31 mouse cellular contexts compared by ENCODE assay signal in the genomic region with DNA sequence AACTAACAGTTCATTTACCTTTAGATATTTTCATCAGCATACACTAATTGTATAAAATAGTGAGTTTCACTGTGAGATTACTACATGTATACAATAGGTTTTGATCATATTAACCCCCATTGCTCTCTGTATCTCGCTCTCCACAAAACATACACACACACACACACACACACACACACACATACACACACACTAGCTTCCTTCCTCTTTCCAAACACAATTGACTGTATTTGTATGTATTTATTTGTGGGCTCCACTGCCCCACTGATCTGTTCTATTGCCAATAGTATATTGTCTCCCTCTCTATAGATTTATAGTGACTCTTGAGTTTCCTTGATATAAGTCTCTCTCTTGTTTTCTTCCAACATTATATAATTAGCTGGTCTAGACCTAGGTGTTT. TPM values are rescaled to one million over a fixed set of nuclear protein-coding genes. Genes with fewer than 3 reads are reported as not detected.
A peak's percentile ranks its signal among the peaks of the same experiment; 100 is the strongest.
DNase-seq lines count a peak whose midpoint lies in the region; ATAC-seq and TF ChIP-seq lines count a peak whose summit lies in the region.
"Had no signal": no experiment of that assay in that cellular context is flagged by ENCODE, and none has a peak within 500 bp of the region (broad histone marks: within the 10 kb centered on the region; RNA-seq: fewer than 3 reads in every experiment).

No protein-coding gene starts in this region.

- no peak for TF ChIP-seq CTCF in lung, postnatal 0 days (IDR thresholded peaks at IDR 0.05)
- no peak for TF ChIP-seq CTCF in liver, postnatal 0 days (IDR thresholded peaks at IDR 0.05; ENCODE audit: low read depth)

- ATAC-seq in lung, postnatal 0 days, result no peak
- ATAC-seq in granulocyte monocyte progenitor cell, adult 5-6 weeks (replicated peaks; ENCODE audit: poor library complexity, severe bottlenecking), result peak; percentile 73
- peak; percentile 41; the same call in 1 of the 2 replicates for ATAC-seq in neutrophil, adult 5-6 weeks (ENCODE audit: extremely low read depth, insufficient number of reproducible peaks, low FRiP score, poor library complexity, severe bottlenecking)
- ATAC-seq in liver, postnatal 0 days, result no peak
- ATAC-seq: activated CD4-positive, CD25-positive, alpha-beta regulatory T cell, adult 4 months; CD4-positive, CD25-positive, alpha-beta regulatory T cell, adult 4 months; forebrain, embryonic 15.5 days had no signal

- TF ChIP-seq EP300 in lung, postnatal 0 days (IDR thresholded peaks at IDR 0.05), result peak; percentile 29; the same call in 1 of the 2 replicates
- no peak for TF ChIP-seq EP300 in liver, postnatal 0 days (IDR thresholded peaks at IDR 0.05; ENCODE audit: low read depth)

- H3K27ac ChIP-seq in lung, postnatal 0 days (ENCODE audit: low read length), result no peak overlapping the region
- no peak overlapping the region for H3K27ac ChIP-seq in liver, postnatal 0 days (ENCODE audit: low read depth)
- H3K27ac ChIP-seq: embryonic facial prominence, embryonic 10.5 days; embryonic facial prominence, embryonic 13.5 days; forebrain, embryonic 12.5 days; forebrain, embryonic 15.5 days; heart, adult 2 months; heart, embryonic 10.5 days; heart, embryonic 13.5 days; hindbrain, embryonic 12.5 days; hindbrain, embryonic 15.5 days had no signal

- no peak for DNase-seq in lung, postnatal 0 days (ENCODE audit: low spot score)
- no peak for DNase-seq in lung, postnatal 4 days
- DNase-seq in liver, postnatal 0 days, result no peak
- DNase-seq in cerebellum, adult 8-10 months, result no peak
- no peak for DNase-seq in ovary, postnatal 36 days (ENCODE audit: low spot score)
- DNase-seq: adrenal gland, postnatal 10 days; adrenal gland, postnatal 36 days; cerebellum, adult 18-20 months; cerebellum, adult 9-11 months; cerebellum, postnatal 25 days; embryo, embryonic 11 days; gastrocnemius, postnatal 25 days; heart, adult 2 months; heart, postnatal 14 days; heart, postnatal 4 days had no signal

- H3K27me3 ChIP-seq in lung, postnatal 0 days (replicated peaks; ENCODE audit: insufficient read depth, low read length), result no peaks in the 10 kb centered on the region
- no peaks in the 10 kb centered on the region for H3K27me3 ChIP-seq in liver, postnatal 0 days (ENCODE audit: insufficient read depth, low read length)
- H3K27me3 ChIP-seq: embryonic facial prominence, embryonic 13.5 days; forebrain, embryonic 12.5 days; forebrain, embryonic 15.5 days; heart, embryonic 13.5 days; hindbrain, embryonic 12.5 days; hindbrain, embryonic 15.5 days had no signal

- no peak overlapping the region for H3K4me3 ChIP-seq in lung, postnatal 0 days (ENCODE audit: low read depth, low read length)
- H3K4me3 ChIP-seq in liver, postnatal 0 days (ENCODE audit: low read depth, low read length), result no peak overlapping the region
- H3K4me3 ChIP-seq: embryonic facial prominence, embryonic 10.5 days; embryonic facial prominence, embryonic 13.5 days; erythroblast, embryonic 14.5 days; forebrain, embryonic 12.5 days; forebrain, embryonic 15.5 days; heart, adult 2 months; heart, embryonic 10.5 days; heart, embryonic 13.5 days; hindbrain, embryonic 12.5 days; hindbrain, embryonic 15.5 days had no signal

- H3K9me3 ChIP-seq in lung, postnatal 0 days (ENCODE audit: low read length), result no peaks in the 10 kb centered on the region
- H3K9me3 ChIP-seq in liver, postnatal 0 days (ENCODE audit: low read length), result no peaks in the 10 kb centered on the region
- H3K9me3 ChIP-seq: embryonic facial prominence, embryonic 10.5 days; embryonic facial prominence, embryonic 13.5 days; forebrain, embryonic 12.5 days; forebrain, embryonic 15.5 days; heart, embryonic 10.5 days; heart, embryonic 13.5 days; hindbrain, embryonic 12.5 days; hindbrain, embryonic 15.5 days had no signal

- H3K36me3 ChIP-seq in lung, postnatal 0 days (ENCODE audit: insufficient read depth, low read length), result no peaks in the 10 kb centered on the region
- no peaks in the 10 kb centered on the region for H3K36me3 ChIP-seq in liver, postnatal 0 days (replicated peaks; ENCODE audit: insufficient read depth, low read length)
- H3K36me3 ChIP-seq: embryonic facial prominence, embryonic 10.5 days; embryonic facial prominence, embryonic 13.5 days; forebrain, embryonic 12.5 days; forebrain, embryonic 15.5 days; heart, embryonic 10.5 days; heart, embryonic 13.5 days; hindbrain, embryonic 12.5 days; hindbrain, embryonic 15.5 days had no signal

- no peak overlapping the region for H3K4me2 ChIP-seq in lung, postnatal 0 days (replicated peaks; ENCODE audit: low read depth, low read length)
- no peak overlapping the region for H3K4me2 ChIP-seq in liver, postnatal 0 days (ENCODE audit: low read depth, low read length)
- H3K4me2 ChIP-seq: embryonic facial prominence, embryonic 13.5 days; forebrain, embryonic 12.5 days; forebrain, embryonic 15.5 days; heart, embryonic 13.5 days; hindbrain, embryonic 12.5 days; hindbrain, embryonic 15.5 days had no signal

- H3K4me1 ChIP-seq in lung, postnatal 0 days (ENCODE audit: insufficient read depth, low read depth, low read length), result no peaks in the 10 kb centered on the region
- no peaks in the 10 kb centered on the region for H3K4me1 ChIP-seq in liver, postnatal 0 days (ENCODE audit: insufficient read depth)
- H3K4me1 ChIP-seq: forebrain, embryonic 15.5 days; hindbrain, embryonic 12.5 days; hindbrain, embryonic 15.5 days had no signal

- 68% methylated on average over 1 of the region's 1 CpGs for WGBS in lung, postnatal 0 days
- WGBS in liver, postnatal 0 days (ENCODE audit: insufficient replicate concordance), result 57% methylated on average over 1 of the region's 1 CpGs

- H3K9ac ChIP-seq in lung, postnatal 0 days (replicated peaks; ENCODE audit: low read depth), result no peak overlapping the region
- H3K9ac ChIP-seq in liver, postnatal 0 days (replicated peaks), result no peak overlapping the region
- H3K9ac ChIP-seq: embryonic facial prominence, embryonic 13.5 days; forebrain, embryonic 12.5 days; forebrain, embryonic 15.5 days; heart, embryonic 13.5 days; hindbrain, embryonic 12.5 days; hindbrain, embryonic 15.5 days had no signal

RNA-seq across cellular contexts. Expression of gene Ninj2, which starts 2.4 kb away (rescaled TPM):
- 0.23 and 0.44 TPM in 2 replicates for polyA plus RNA-seq in lung, postnatal 0 days (2015; fragmentation: Nextera tagmentation; extraction: Ambion mirVana)
- total RNA-seq in granulocyte monocyte progenitor cell, adult 5-6 weeks (2014; fragmentation: Nextera tagmentation), result not detected in 2 replicates
- not detected in 2 replicates for total RNA-seq in granulocyte monocyte progenitor cell, adult 5-6 weeks (2017)
- total RNA-seq in neutrophil, adult 5-6 weeks (2017), result not detected in 2 replicates
- polyA plus RNA-seq in liver, postnatal 0 days (2015; fragmentation: Nextera tagmentation; extraction: Ambion mirVana), result 0.31 TPM in 1 of 2 replicates, not detected in the other
- total RNA-seq: adrenal gland, postnatal 10 days; adrenal gland, postnatal 36 days; gastrocnemius, adult 8-10 months; gastrocnemius, postnatal 25 days; heart, adult 2 months; heart, postnatal 14 days; heart, postnatal 4 days had no signal
- polyA plus RNA-seq: C2C12; embryonic facial prominence, embryonic 10.5 days; embryonic facial prominence, embryonic 13.5 days; erythroblast, embryonic 14.5 days; forebrain, embryonic 12.5 days; forebrain, embryonic 15.5 days; heart, adult 2 months; heart, embryonic 10.5 days; heart, embryonic 13.5 days; heart, embryonic 16.5 days; hindbrain, embryonic 12.5 days; hindbrain, embryonic 15.5 days had no signal

RNA-seq across cellular contexts. Expression of gene Wnk1, which starts 57.0 kb away (rescaled TPM):
- 72.7 and 95.8 TPM in 2 replicates for polyA plus RNA-seq in lung, postnatal 0 days (2015; fragmentation: Nextera tagmentation; extraction: Ambion mirVana)
- 245 and 250 TPM in 2 replicates for total RNA-seq in granulocyte monocyte progenitor cell, adult 5-6 weeks (2014; fragmentation: Nextera tagmentation)
- total RNA-seq in granulocyte monocyte progenitor cell, adult 5-6 weeks (2017), result 163 and 168 TPM in 2 replicates
- 257 and 330 TPM in 2 replicates for total RNA-seq in neutrophil, adult 5-6 weeks (2017)
- 26.6 and 27.5 TPM in 2 replicates for polyA plus RNA-seq in liver, postnatal 0 days (2015; fragmentation: Nextera tagmentation; extraction: Ambion mirVana)

Comparison
In these comparisons a context has a peak if more than half of its experiments do, and no peak if none do; other contexts are left out.
1. ATAC-seq: peak in granulocyte monocyte progenitor cell, adult 5-6 weeks (single experiment) and neutrophil, adult 5-6 weeks (single experiment); none in lung, postnatal 0 days (single experiment) and liver, postnatal 0 days (single experiment).